Mouse (Mus musculus) intestine, embryonic 15.5 days (tissue): ENCODE measurements around the gene Olfr433. TPM values are rescaled to one million over a fixed set of nuclear protein-coding genes. Genes with fewer than 3 reads are reported as not detected.
"Not testable (repeated sequence)": the region's sequence is repeated elsewhere in the genome, so short reads cannot be mapped to it uniquely, and the experiment has no call there.

ENCODE experiments used
- ATAC-seq: fragments of 200-750 bp; cut with Nextera tagmentation; 2 replicates; pipeline ENCODE4 v1.8.0; 2017; ENCODE audit warnings: moderate TSS enrichment, moderate library complexity
- H3K27ac ChIP-seq: fragments of 300-500 bp; sonication (generic); 2 replicates; pipeline ENCODE4 v1.5.1; 2015; ENCODE audit warnings: mild to moderate bottlenecking, inconsistent platforms
- H3K27me3 ChIP-seq: fragments of 300-500 bp; sonication (generic); replicated peaks from 2 replicates; pipeline ENCODE4 v1.6.1; 2015; ENCODE audit warnings: inconsistent platforms
- H3K36me3 ChIP-seq: fragments of 300-500 bp; sonication (generic); 2 replicates; pipeline ENCODE4 v1.6.1; 2015; ENCODE audit warnings: inconsistent platforms
- H3K4me1 ChIP-seq: fragments of 300-500 bp; sonication (generic); replicated peaks from 2 replicates; pipeline ENCODE4 v1.6.1; 2015; ENCODE audit warnings: inconsistent platforms
- H3K4me2 ChIP-seq: fragments of 300-500 bp; sonication (generic); replicated peaks from 2 replicates; pipeline ENCODE4 v1.6.1; 2015; ENCODE audit warnings: mild to moderate bottlenecking, inconsistent platforms
- H3K4me3 ChIP-seq: fragments of 300-500 bp; sonication (generic); replicated peaks from 2 replicates; pipeline ENCODE4 v1.5.1; 2015; ENCODE audit warnings: inconsistent platforms
- H3K9ac ChIP-seq: fragments of 300-500 bp; sonication (generic); 2 replicates; pipeline ENCODE4 v1.6.1; 2015; ENCODE audit warnings: inconsistent platforms
- H3K9me3 ChIP-seq: fragments of 300-500 bp; sonication (generic); 2 replicates; pipeline ENCODE4 v1.6.1; 2016; ENCODE audit warnings: inconsistent platforms
- WGBS: fragments of 180-500 bp; shearing (Covaris S2); methylation state at CpG from one replicate; pipeline ENCODE4 v1.1.7; 2015; 5-methylcytosine and 5-hydroxymethylcytosine counted together
- polyA plus RNA-seq: library from polyadenylated mRNA; unstranded; fragments of >200 nt; fragmentation: Nextera tagmentation; extraction: Ambion mirVana; gene quantifications from 2 replicates; pipeline ENCODE4 v1.2.1, GENCODE M21; 2015

The Olfr433 gene
- not detected in 2 replicates for polyA plus RNA-seq

GRCm38 (mm10) chr1:174040523-174041177 lies at the start of gene Olfr433:
Gene Olfr433, plus strand, starts transcription at chr1:174040705.
- no peak; the same call in 1 of the 2 replicates for ATAC-seq
- H3K4me3 ChIP-seq, result no peak within 1 kb of the TSS
- H3K27ac ChIP-seq, result no peak within 1 kb of the TSS
- 71% methylated on average over 7 of the region's 7 CpGs for WGBS
- no peaks in the 10 kb centered on the region for H3K36me3 ChIP-seq
- H3K4me1 ChIP-seq, result no peaks in the 10 kb centered on the region
- H3K27me3 ChIP-seq, result no peaks in the 10 kb centered on the region
- H3K9ac ChIP-seq, result no peak within 1 kb of the TSS
- no peaks in the 10 kb centered on the region for H3K9me3 ChIP-seq
- H3K4me2 ChIP-seq, result no peak within 1 kb of the TSS

- H3K9ac ChIP-seq, result no peak overlapping the region
- no peaks in the 10 kb centered on the region for H3K27me3 ChIP-seq
- H3K4me3 ChIP-seq, result no peak overlapping the region
- H3K27ac ChIP-seq, result no peak overlapping the region
- H3K4me1 ChIP-seq, result no peaks in the 10 kb centered on the region
- no peak overlapping the region for H3K4me2 ChIP-seq
- ATAC-seq, result no peak
- no peaks in the 10 kb centered on the region for H3K9me3 ChIP-seq
- H3K36me3 ChIP-seq, result no peaks in the 10 kb centered on the region
- WGBS, result 79% methylated on average over 4 of the region's 4 CpGs
These were observed 45.5 kb upstream of the Olfr433 start for GRCm38 (mm10) chr1:173995003-173995402.

GRCm38 (mm10) chr1:174004352-174005109 lies 36.0 kb upstream of the Olfr433 start:
- H3K9me3 ChIP-seq, H3K4me1 ChIP-seq, H3K9ac ChIP-seq, H3K4me3 ChIP-seq, H3K27me3 ChIP-seq, ATAC-seq, H3K27ac ChIP-seq, H3K36me3 ChIP-seq, H3K4me2 ChIP-seq: not testable (repeated sequence)
- WGBS, result 48% methylated on average over 2 of the region's 3 CpGs

DNA sequence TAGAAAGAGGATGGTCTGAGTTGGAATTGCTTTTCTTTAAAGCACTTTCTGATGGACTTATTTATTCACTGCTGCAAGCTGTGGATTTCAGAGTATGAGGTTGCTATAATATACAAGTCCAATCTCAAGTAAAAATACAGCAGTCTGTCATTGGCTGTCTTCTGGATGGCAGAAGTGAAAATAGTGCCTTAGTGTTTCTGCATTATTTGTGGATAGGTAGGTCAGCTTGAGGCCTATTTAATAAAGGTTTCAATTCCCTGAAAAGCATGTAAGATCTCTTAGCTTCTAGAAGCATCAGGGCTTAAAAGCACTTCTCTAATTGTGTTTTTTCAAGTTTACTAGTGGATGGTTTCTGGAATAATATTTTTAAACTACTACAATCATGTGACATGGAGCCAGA lies 33.5 kb upstream of the Olfr433 start:
- not testable (repeated sequence) for H3K4me2 ChIP-seq, H3K9ac ChIP-seq, H3K36me3 ChIP-seq, ATAC-seq, H3K27me3 ChIP-seq, H3K27ac ChIP-seq, H3K4me1 ChIP-seq, H3K4me3 ChIP-seq, H3K9me3 ChIP-seq

DNA sequence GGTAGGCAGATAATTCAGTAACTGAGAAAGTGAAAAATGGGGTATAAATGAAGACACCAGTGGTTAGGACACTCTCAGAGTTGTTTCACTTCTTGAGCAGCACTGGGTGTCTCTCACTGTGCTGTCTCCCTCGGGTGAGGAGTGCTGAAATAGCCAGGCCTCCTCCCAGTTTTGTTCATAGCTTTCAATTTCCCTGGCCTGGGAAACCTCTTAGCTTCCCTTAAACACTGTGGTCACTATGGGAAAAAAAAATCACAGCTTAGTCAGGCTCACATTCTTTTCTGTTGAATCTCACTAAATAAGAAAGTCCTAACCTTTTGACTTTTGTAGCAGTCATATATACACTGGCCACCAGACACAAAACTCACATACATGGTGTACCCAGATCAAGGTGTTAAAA lies 8.8 kb upstream of the Olfr433 start, which contains the start of gene Ifi205:
Gene Ifi205, minus strand, starts transcription at position 113 of the 400 bp plus-strand sequence.
- Histone ChIP-seq H3K4me3 (no peak within 1 kb of the TSS), H3K9me3 (no peaks in the 10 kb centered on the region), H3K9ac (no peak within 1 kb of the TSS), H3K27ac (no peak within 1 kb of the TSS), H3K4me1 (no peaks in the 10 kb centered on the region), H3K4me2 (no peak within 1 kb of the TSS), H3K36me3 (no peaks in the 10 kb centered on the region), H3K27me3 (no peaks in the 10 kb centered on the region)
- WGBS, result 31% methylated on average over 1 of the region's 1 CpGs
- ATAC-seq, result no peak

- H3K27me3 ChIP-seq, result no peaks in the 10 kb centered on the region
- no peak overlapping the region for H3K9ac ChIP-seq
- WGBS, result 75% methylated on average over 4 of the region's 4 CpGs
- H3K27ac ChIP-seq, result no peak overlapping the region
- H3K4me2 ChIP-seq, result no peak overlapping the region
- H3K9me3 ChIP-seq, result no peaks in the 10 kb centered on the region
- no peak overlapping the region for H3K4me3 ChIP-seq
- no peaks in the 10 kb centered on the region for H3K4me1 ChIP-seq
- ATAC-seq, result no peak
- no peaks in the 10 kb centered on the region for H3K36me3 ChIP-seq
These were observed 4.7 kb upstream of the Olfr433 start for GRCm38 (mm10) chr1:174035841-174036240.

DNA sequence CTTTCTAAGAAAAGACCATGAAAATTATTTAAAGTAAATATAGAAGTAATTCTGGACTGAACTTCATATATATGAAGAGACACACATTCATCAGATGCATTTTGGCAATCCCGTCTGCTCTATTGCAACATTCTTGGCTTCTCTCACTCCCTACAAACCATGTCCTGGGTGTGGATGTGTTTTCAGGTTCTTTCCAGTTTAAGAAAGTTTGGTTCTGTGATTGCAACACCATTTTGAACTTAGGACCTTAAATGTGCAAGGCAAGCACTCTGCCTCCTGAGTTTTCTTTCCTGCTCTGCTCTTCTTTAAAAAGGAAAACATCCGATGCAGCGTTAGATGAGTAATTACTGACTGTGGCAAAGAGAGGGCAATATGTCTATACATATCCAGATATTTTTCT lies 2.0 kb upstream of the Olfr433 start:
- ATAC-seq, result no peak
- Histone ChIP-seq H3K27ac (no peak overlapping the region), H3K9ac (no peak overlapping the region), H3K4me3 (no peak overlapping the region), H3K4me1 (no peaks in the 10 kb centered on the region), H3K27me3 (no peaks in the 10 kb centered on the region), H3K9me3 (no peaks in the 10 kb centered on the region), H3K36me3 (no peaks in the 10 kb centered on the region), H3K4me2 (no peak overlapping the region)
- WGBS, result 64% methylated on average over 3 of the region's 3 CpGs

GRCm38 (mm10) chr1:174042091-174042884 lies 1.8 kb downstream of the Olfr433 start:
- H3K27ac ChIP-seq, H3K27me3 ChIP-seq, H3K9ac ChIP-seq, H3K4me1 ChIP-seq, H3K9me3 ChIP-seq, H3K36me3 ChIP-seq, ATAC-seq, H3K4me3 ChIP-seq, H3K4me2 ChIP-seq: not testable (repeated sequence)
- WGBS, result 91% methylated on average over 12 of the region's 12 CpGs

DNA sequence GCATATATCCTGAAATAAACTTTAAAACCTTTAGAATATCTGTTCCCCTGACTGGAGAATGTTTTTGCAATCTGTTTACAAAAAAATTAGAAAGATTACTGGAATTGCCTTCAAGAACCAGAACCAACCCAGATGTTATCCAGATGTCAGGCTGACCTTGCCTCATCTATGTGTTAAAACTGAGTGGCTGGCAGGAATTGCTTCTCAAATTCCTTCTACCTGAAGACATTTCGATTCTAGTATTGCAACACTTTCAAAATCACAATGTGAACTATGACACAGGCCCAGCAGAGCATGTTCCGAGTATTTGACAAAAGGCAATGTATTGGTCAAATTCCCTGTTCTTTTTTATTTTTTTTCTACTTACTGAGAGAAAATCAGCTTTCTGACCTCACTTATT lies 3.9 kb downstream of the Olfr433 start:
- ATAC-seq, result no peak
- Histone ChIP-seq H3K36me3 (no peaks in the 10 kb centered on the region), H3K4me2 (no peak overlapping the region), H3K4me1 (no peaks in the 10 kb centered on the region), H3K27ac (no peak overlapping the region), H3K4me3 (no peak overlapping the region), H3K27me3 (no peaks in the 10 kb centered on the region), H3K9me3 (no peaks in the 10 kb centered on the region), H3K9ac (no peak overlapping the region)
- 53% methylated on average over 2 of the region's 2 CpGs for WGBS

- not testable (repeated sequence) for H3K27ac ChIP-seq, H3K4me2 ChIP-seq, H3K9me3 ChIP-seq, H3K4me3 ChIP-seq, H3K27me3 ChIP-seq, H3K36me3 ChIP-seq, ATAC-seq, H3K9ac ChIP-seq, H3K4me1 ChIP-seq
- 71% methylated on average over 6 of the region's 6 CpGs for WGBS
These were observed 7.7 kb downstream of the Olfr433 start for GRCm38 (mm10) chr1:174048227-174048626.

- no peaks in the 10 kb centered on the region for H3K36me3 ChIP-seq
- ATAC-seq, result no peak
- H3K27ac ChIP-seq, result no peak within 1 kb of the TSS
- H3K9me3 ChIP-seq, result no peaks in the 10 kb centered on the region
- H3K9ac ChIP-seq, result no peak within 1 kb of the TSS
- H3K4me2 ChIP-seq, result no peak within 1 kb of the TSS
- H3K27me3 ChIP-seq, result no peaks in the 10 kb centered on the region
- 71% methylated on average over 2 of the region's 2 CpGs for WGBS
- H3K4me1 ChIP-seq, result no peaks in the 10 kb centered on the region
- H3K4me3 ChIP-seq, result no peak within 1 kb of the TSS
These were observed 8.4 kb downstream of the Olfr433 start, which contains the start of gene Olfr432 for GRCm38 (mm10) chr1:174048893-174049292. Gene Olfr432, plus strand, starts transcription at chr1:174049205.

DNA sequence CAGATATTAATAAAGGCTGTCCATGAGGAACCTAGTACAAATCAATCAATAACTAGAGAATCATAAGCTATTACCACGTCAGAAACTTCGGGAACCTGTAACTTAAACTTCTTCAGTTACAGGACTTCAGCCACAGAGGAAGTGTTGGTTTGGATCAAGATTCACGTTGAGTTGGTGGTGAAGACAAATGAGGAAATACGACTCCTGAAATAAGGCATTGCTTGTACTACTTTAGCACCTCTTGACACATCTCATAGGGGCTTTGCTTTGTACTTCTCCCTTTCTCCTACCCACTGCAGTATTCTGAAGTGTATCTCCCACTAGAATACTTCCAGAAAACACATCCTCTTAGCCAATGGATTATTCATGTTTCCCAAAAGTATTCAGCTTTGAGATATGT lies 8.9 kb downstream of the Olfr433 start:
- not testable (repeated sequence) for H3K4me2 ChIP-seq, H3K4me3 ChIP-seq, H3K9ac ChIP-seq, H3K9me3 ChIP-seq, H3K36me3 ChIP-seq, ATAC-seq, H3K27me3 ChIP-seq, H3K4me1 ChIP-seq, H3K27ac ChIP-seq
- 65% methylated on average over 4 of the region's 4 CpGs for WGBS
